Mouse (Mus musculus): ENCODE results near the gene Hnrnpab. TPM values are rescaled to one million over a fixed set of nuclear protein-coding genes. Genes with fewer than 3 reads are reported as not detected.
"Not testable (repeated sequence)": the region's sequence is repeated elsewhere in the genome, so short reads cannot be mapped to it uniquely, and the experiment has no call there.

Hnrnpab gene
- polyA plus RNA-seq, 1 experiment = 749 TPM

DNA sequence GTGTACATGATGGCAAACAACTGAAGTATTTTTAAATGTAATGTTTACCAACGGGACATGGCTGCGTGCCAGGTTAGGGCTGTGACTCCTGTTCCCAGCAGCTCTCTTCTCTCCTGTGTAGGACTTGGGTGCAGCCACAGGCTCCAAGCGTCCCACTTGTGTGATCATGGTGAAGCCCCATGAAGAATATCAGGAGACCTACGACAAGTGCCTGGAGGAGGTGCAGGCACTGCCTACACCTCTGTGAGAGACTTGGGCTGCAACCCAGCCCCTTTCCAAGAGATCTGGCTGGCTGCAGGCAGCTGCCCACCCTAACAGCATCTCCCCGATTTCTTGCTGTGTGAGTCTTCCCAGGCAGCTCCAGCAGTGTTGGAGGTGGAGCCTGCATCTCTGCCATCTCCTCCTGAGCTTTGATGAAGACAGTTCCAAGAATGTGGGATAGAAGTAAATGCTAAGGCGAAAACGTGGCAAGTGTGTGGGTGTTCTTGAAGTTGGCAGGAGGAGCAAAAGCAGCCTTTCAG, 16.4 kb upstream of the Hnrnpab start:
- no peaks in the 10 kb centered on the region for H3K27me3 ChIP-seq (ENCODE audit: control insufficient read depth, insufficient read depth, insufficient read length)
- peaks cover 31% of the 10 kb centered on the region for H3K79me3 ChIP-seq (ENCODE audit: low read depth)
- H3K36me3 ChIP-seq (ENCODE audit: control insufficient read depth, insufficient read depth) = peaks cover 66% of the 10 kb centered on the region
- peaks cover 54% of the 10 kb centered on the region for H3K79me2 ChIP-seq (ENCODE audit: control insufficient read depth, insufficient read depth)
- no peak overlapping the region for H3ac ChIP-seq (ENCODE audit: control insufficient read depth, insufficient read length, low read depth)
- no peak for TF ChIP-seq MYOD1 (IDR thresholded peaks at IDR 0.05; ENCODE audit: control insufficient read depth, insufficient read length, low read depth)
- H3K4me3 ChIP-seq (ENCODE audit: insufficient read depth, poor library complexity, severe bottlenecking) = no peak overlapping the region

DNA sequence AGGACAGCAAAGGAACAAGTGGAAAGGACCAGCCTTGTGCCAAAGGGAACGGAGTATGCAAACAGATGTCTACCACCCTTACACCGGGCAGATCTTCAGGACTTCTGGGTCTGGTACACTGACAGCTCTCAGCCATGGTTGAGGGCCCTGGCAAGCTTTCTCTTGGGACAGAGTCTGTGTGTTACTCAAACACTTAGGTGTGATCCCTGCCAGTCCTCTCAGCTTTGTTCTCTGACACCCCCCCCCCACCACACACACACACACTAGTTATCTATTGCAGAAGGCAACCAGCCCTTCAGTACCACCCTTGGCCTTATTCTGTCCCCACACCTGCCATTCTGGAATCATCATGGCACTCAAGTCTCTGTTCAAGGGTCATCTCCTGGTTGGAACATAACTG, 15.1 kb upstream of the Hnrnpab start:
- H3K79me2 ChIP-seq (ENCODE audit: control insufficient read depth, insufficient read depth) = peaks cover 54% of the 10 kb centered on the region
- no peak overlapping the region for H3K4me3 ChIP-seq (ENCODE audit: insufficient read depth, poor library complexity, severe bottlenecking)
- peaks cover 31% of the 10 kb centered on the region for H3K79me3 ChIP-seq (ENCODE audit: low read depth)
- no peak overlapping the region for H3ac ChIP-seq (ENCODE audit: control insufficient read depth, insufficient read length, low read depth)
- TF ChIP-seq CTCF (IDR thresholded peaks at IDR 0.05; ENCODE audit: control insufficient read depth, insufficient read depth, insufficient read length) = no peak
- TF ChIP-seq MYOD1 (IDR thresholded peaks at IDR 0.05; ENCODE audit: control insufficient read depth, insufficient read length, low read depth) = no peak
- TF ChIP-seq USF1 (IDR thresholded peaks at IDR 0.05; ENCODE audit: low read depth) = no peak
- TF ChIP-seq MAX (IDR thresholded peaks at IDR 0.05) = no peak
- TF ChIP-seq FOSL1 (IDR thresholded peaks at IDR 0.05; ENCODE audit: insufficient read depth, low read length, poor library complexity, severe bottlenecking) = no peak
- no peak for TF ChIP-seq CEBPB (IDR thresholded peaks at IDR 0.05; ENCODE audit: low read depth)
- TF ChIP-seq MYOG (IDR thresholded peaks at IDR 0.05; ENCODE audit: control insufficient read depth, extremely low read depth, insufficient read length) = no peak
- peaks cover 55% of the 10 kb centered on the region for H3K36me3 ChIP-seq (ENCODE audit: control insufficient read depth, insufficient read depth)
- H3K27me3 ChIP-seq (ENCODE audit: control insufficient read depth, insufficient read depth, insufficient read length) = no peaks in the 10 kb centered on the region

DNA sequence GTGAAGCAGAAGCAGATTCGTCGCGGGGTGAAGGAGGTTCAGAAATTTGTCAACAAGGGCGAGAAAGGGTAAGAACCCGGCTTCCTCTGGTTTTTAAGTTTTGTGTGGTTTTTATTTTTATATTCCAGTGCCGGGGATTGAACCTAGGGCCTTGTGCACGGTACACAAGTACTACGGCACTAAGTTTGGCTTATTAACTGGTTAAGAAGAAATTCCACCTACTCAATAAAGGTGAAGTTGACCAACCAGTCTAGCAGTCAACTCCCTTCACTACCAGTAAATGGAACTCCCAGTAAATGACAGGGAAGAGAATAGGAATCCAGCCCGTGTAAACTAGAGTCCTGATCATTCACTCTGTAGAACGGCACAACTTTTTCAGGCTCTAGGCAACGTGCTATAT, 13.4 kb upstream of the Hnrnpab start:
- Histone ChIP-seq H3K36me3 (ENCODE audit: control insufficient read depth, insufficient read depth) (peaks cover 38% of the 10 kb centered on the region), H3ac (ENCODE audit: control insufficient read depth, insufficient read length, low read depth) (peak overlapping the region; percentile 100), H3K4me3 (ENCODE audit: insufficient read depth, poor library complexity, severe bottlenecking) (peak overlapping the region; percentile 94), H3K79me2 (ENCODE audit: control insufficient read depth, insufficient read depth) (peaks cover 50% of the 10 kb centered on the region), H3K27me3 (ENCODE audit: control insufficient read depth, insufficient read depth, insufficient read length) (no peaks in the 10 kb centered on the region), H3K79me3 (ENCODE audit: low read depth) (peaks cover 31% of the 10 kb centered on the region)
- TF ChIP-seq CEBPB (IDR thresholded peaks at IDR 0.05; ENCODE audit: low read depth) = no peak
- TF ChIP-seq MYOG (IDR thresholded peaks at IDR 0.05; ENCODE audit: control insufficient read depth, extremely low read depth, insufficient read length) = no peak
- TF ChIP-seq USF1 (IDR thresholded peaks at IDR 0.05; ENCODE audit: low read depth) = no peak
- TF ChIP-seq FOSL1 (IDR thresholded peaks at IDR 0.05; ENCODE audit: insufficient read depth, low read length, poor library complexity, severe bottlenecking) = no peak
- no peak for TF ChIP-seq CTCF (IDR thresholded peaks at IDR 0.05; ENCODE audit: control insufficient read depth, insufficient read depth, insufficient read length)
- TF ChIP-seq MAX (IDR thresholded peaks at IDR 0.05) = no peak
- TF ChIP-seq MYOD1 (IDR thresholded peaks at IDR 0.05; ENCODE audit: control insufficient read depth, insufficient read length, low read depth) = no peak

- peaks cover 46% of the 10 kb centered on the region for H3K79me2 ChIP-seq (ENCODE audit: control insufficient read depth, insufficient read depth)
- TF ChIP-seq MYOD1 (IDR thresholded peaks at IDR 0.05; ENCODE audit: control insufficient read depth, insufficient read length, low read depth) (no peak), USF1 (IDR thresholded peaks at IDR 0.05; ENCODE audit: low read depth) (no peak), CTCF (IDR thresholded peaks at IDR 0.05; ENCODE audit: control insufficient read depth, insufficient read depth, insufficient read length) (no peak), CEBPB (IDR thresholded peaks at IDR 0.05; ENCODE audit: low read depth) (no peak), MAX (IDR thresholded peaks at IDR 0.05) (peak; percentile 98), FOSL1 (IDR thresholded peaks at IDR 0.05; ENCODE audit: insufficient read depth, low read length, poor library complexity, severe bottlenecking) (no peak), MYOG (IDR thresholded peaks at IDR 0.05; ENCODE audit: control insufficient read depth, extremely low read depth, insufficient read length) (no peak)
- H3ac ChIP-seq (ENCODE audit: control insufficient read depth, insufficient read length, low read depth) = peak within 1 kb of the TSS; percentile 100
- H3K27me3 ChIP-seq (ENCODE audit: control insufficient read depth, insufficient read depth, insufficient read length) = no peaks in the 10 kb centered on the region
- peak within 1 kb of the TSS; percentile 94 for H3K4me3 ChIP-seq (ENCODE audit: insufficient read depth, poor library complexity, severe bottlenecking)
- peaks cover 35% of the 10 kb centered on the region for H3K36me3 ChIP-seq (ENCODE audit: control insufficient read depth, insufficient read depth)
- H3K79me3 ChIP-seq (ENCODE audit: low read depth) = peaks cover 31% of the 10 kb centered on the region
Observed at GRCm38 (mm10) chr11:51619409-51620060, 12.9 kb upstream of the Hnrnpab start, which contains the start of gene Nhp2. Nhp2 (plus strand) TSS chr11:51619735.

- Histone ChIP-seq H3K27me3 (ENCODE audit: control insufficient read depth, insufficient read depth, insufficient read length) (no peaks in the 10 kb centered on the region), H3K79me3 (ENCODE audit: low read depth) (peaks cover 31% of the 10 kb centered on the region), H3K79me2 (ENCODE audit: control insufficient read depth, insufficient read depth) (peaks cover 44% of the 10 kb centered on the region), H3K4me3 (ENCODE audit: insufficient read depth, poor library complexity, severe bottlenecking) (no peak overlapping the region), H3K36me3 (ENCODE audit: control insufficient read depth, insufficient read depth) (peaks cover 29% of the 10 kb centered on the region), H3ac (ENCODE audit: control insufficient read depth, insufficient read length, low read depth) (no peak overlapping the region)
- TF ChIP-seq USF1 (IDR thresholded peaks at IDR 0.05; ENCODE audit: low read depth) (no peak), MAX (IDR thresholded peaks at IDR 0.05) (no peak), CTCF (IDR thresholded peaks at IDR 0.05; ENCODE audit: control insufficient read depth, insufficient read depth, insufficient read length) (no peak), MYOD1 (IDR thresholded peaks at IDR 0.05; ENCODE audit: control insufficient read depth, insufficient read length, low read depth) (no peak)
Observed at GRCm38 (mm10) chr11:51618894-51619408, 12.3 kb upstream of the Hnrnpab start.

DNA sequence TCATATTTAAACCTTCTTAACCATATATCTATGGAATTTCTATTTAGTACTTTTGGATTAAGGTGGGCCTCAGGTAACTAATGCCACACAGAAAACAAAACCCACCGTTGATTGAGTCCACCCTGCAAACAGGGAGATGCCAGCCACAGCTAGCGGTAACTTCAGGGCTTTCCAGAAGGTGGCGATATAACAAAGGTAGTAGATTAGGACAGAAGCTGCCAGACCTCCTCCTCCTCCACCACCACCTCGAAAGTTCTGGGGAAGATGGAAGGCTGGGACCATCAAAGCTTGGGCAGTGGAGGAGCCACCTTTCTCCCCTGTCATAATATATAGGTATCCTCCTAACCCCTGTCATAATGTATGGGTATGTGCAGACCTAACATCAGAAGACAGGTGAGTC, 11.0 kb upstream of the Hnrnpab start:
- H3K79me3 ChIP-seq (ENCODE audit: low read depth) = peaks cover 29% of the 10 kb centered on the region
- H3K27me3 ChIP-seq (ENCODE audit: control insufficient read depth, insufficient read depth, insufficient read length) = no peaks in the 10 kb centered on the region
- no peak for TF ChIP-seq FOSL1 (IDR thresholded peaks at IDR 0.05; ENCODE audit: insufficient read depth, low read length, poor library complexity, severe bottlenecking)
- TF ChIP-seq MYOG (IDR thresholded peaks at IDR 0.05; ENCODE audit: control insufficient read depth, extremely low read depth, insufficient read length) = no peak
- no peak for TF ChIP-seq CEBPB (IDR thresholded peaks at IDR 0.05; ENCODE audit: low read depth)
- peak; percentile 64 for TF ChIP-seq CTCF (IDR thresholded peaks at IDR 0.05; ENCODE audit: control insufficient read depth, insufficient read depth, insufficient read length)
- TF ChIP-seq MAX (IDR thresholded peaks at IDR 0.05) = no peak
- TF ChIP-seq USF1 (IDR thresholded peaks at IDR 0.05; ENCODE audit: low read depth) = no peak
- no peak for TF ChIP-seq MYOD1 (IDR thresholded peaks at IDR 0.05; ENCODE audit: control insufficient read depth, insufficient read length, low read depth)
- H3ac ChIP-seq (ENCODE audit: control insufficient read depth, insufficient read length, low read depth) = no peak overlapping the region
- no peak overlapping the region for H3K4me3 ChIP-seq (ENCODE audit: insufficient read depth, poor library complexity, severe bottlenecking)
- H3K36me3 ChIP-seq (ENCODE audit: control insufficient read depth, insufficient read depth) = peaks cover 16% of the 10 kb centered on the region
- peaks cover 31% of the 10 kb centered on the region for H3K79me2 ChIP-seq (ENCODE audit: control insufficient read depth, insufficient read depth)

- H3K79me3 ChIP-seq (ENCODE audit: low read depth) = peaks cover 14% of the 10 kb centered on the region
- peak overlapping the region; percentile 68 for H3ac ChIP-seq (ENCODE audit: control insufficient read depth, insufficient read length, low read depth)
- not testable (repeated sequence) for H3K27me3 ChIP-seq (ENCODE audit: control insufficient read depth, insufficient read depth, insufficient read length); H3K4me3 ChIP-seq (ENCODE audit: insufficient read depth, poor library complexity, severe bottlenecking); H3K36me3 ChIP-seq (ENCODE audit: control insufficient read depth, insufficient read depth)
- peaks cover 16% of the 10 kb centered on the region for H3K79me2 ChIP-seq (ENCODE audit: control insufficient read depth, insufficient read depth)
Observed at GRCm38 (mm10) chr11:51616113-51616512, 9.5 kb upstream of the Hnrnpab start.

Measured in C2C12 (cell line).